Mouse (Mus musculus) layer of hippocampus, postnatal 36 days (tissue): ENCODE measurements around the gene Prpf31. TPM values are rescaled to one million over a fixed set of nuclear protein-coding genes. Genes with fewer than 3 reads are reported as not detected.

Experiments
- DNase-seq, 2 experiments: peaks; one replicate each; pipeline ENCODE4 v3.0.0; 2022
- total RNA-seq, 2 experiments: library from RNA; stranded (reverse); gene quantifications; 2 replicates each; pipeline ENCODE4 v1.2.3; 2021

Prpf31 gene
- total RNA-seq, 2 experiments from 2014 or later = 52.9 to 56.3 TPM

GRCm38 (mm10) chr7:3630478-3630815, 662 bp downstream of the Prpf31 start:
- no peak for DNase-seq

GRCm38 (mm10) chr7:3643412-3643811, 13.6 kb downstream of the Prpf31 start:
- DNase-seq = no peak

GRCm38 (mm10) chr7:3643843-3644242, 14.1 kb downstream of the Prpf31 start:
- no peak for DNase-seq

GRCm38 (mm10) chr7:3644348-3644671, 14.5 kb downstream of the Prpf31 start:
- DNase-seq = no peak

- peak; percentile 98 to 99 for DNase-seq
Observed at GRCm38 (mm10) chr7:3644672-3645487, 15.1 kb downstream of the Prpf31 start, which contains the start of gene Cnot3. TSS of gene Cnot3 (plus strand) at chr7:3645268.

- peak in 1 of 2 experiments; percentile 54 for DNase-seq
Observed at GRCm38 (mm10) chr7:3645488-3646025, 15.8 kb downstream of the Prpf31 start.

- DNase-seq = no peak
Observed at GRCm38 (mm10) chr7:3646188-3646587, 16.4 kb downstream of the Prpf31 start.

- no peak for DNase-seq
Observed at GRCm38 (mm10) chr7:3646641-3647040, 16.9 kb downstream of the Prpf31 start.

- no peak for DNase-seq
Observed at GRCm38 (mm10) chr7:3656966-3657365, 27.2 kb downstream of the Prpf31 start.

- no peak for DNase-seq
Observed at GRCm38 (mm10) chr7:3658578-3658977, 28.8 kb downstream of the Prpf31 start.

- no peak for DNase-seq
Observed at GRCm38 (mm10) chr7:3664524-3665214, 34.9 kb downstream of the Prpf31 start.

GRCm38 (mm10) chr7:3665215-3666114, 35.7 kb downstream of the Prpf31 start, which contains the start of gene Leng1:
TSS of gene Leng1 (minus strand) at chr7:3665840.
- DNase-seq = peak; percentile 96 to 97

GRCm38 (mm10) chr7:3666921-3667391, 37.2 kb downstream of the Prpf31 start:
- DNase-seq = no peak

GRCm38 (mm10) chr7:3674507-3675227, 44.9 kb downstream of the Prpf31 start:
- DNase-seq = peak; percentile 75

- DNase-seq = no peak
Observed at GRCm38 (mm10) chr7:3675228-3675548, 45.4 kb downstream of the Prpf31 start.

- DNase-seq = no peak
Observed at GRCm38 (mm10) chr7:3676371-3676770, 46.6 kb downstream of the Prpf31 start.

GRCm38 (mm10) chr7:3677342-3677741, 47.6 kb downstream of the Prpf31 start, which contains the start of gene Tmc4:
TSS of gene Tmc4 (minus strand) at chr7:3677553.
- no peak for DNase-seq

GRCm38 (mm10) chr7:3683908-3684550, 54.2 kb downstream of the Prpf31 start:
- no peak for DNase-seq

- no peak for DNase-seq
Observed at GRCm38 (mm10) chr7:3684698-3685097, 54.9 kb downstream of the Prpf31 start.

GRCm38 (mm10) chr7:3685400-3686187, 55.8 kb downstream of the Prpf31 start:
- DNase-seq = no peak
